Mouse (Mus musculus): ENCODE measurements around the gene Ank.

DNA sequence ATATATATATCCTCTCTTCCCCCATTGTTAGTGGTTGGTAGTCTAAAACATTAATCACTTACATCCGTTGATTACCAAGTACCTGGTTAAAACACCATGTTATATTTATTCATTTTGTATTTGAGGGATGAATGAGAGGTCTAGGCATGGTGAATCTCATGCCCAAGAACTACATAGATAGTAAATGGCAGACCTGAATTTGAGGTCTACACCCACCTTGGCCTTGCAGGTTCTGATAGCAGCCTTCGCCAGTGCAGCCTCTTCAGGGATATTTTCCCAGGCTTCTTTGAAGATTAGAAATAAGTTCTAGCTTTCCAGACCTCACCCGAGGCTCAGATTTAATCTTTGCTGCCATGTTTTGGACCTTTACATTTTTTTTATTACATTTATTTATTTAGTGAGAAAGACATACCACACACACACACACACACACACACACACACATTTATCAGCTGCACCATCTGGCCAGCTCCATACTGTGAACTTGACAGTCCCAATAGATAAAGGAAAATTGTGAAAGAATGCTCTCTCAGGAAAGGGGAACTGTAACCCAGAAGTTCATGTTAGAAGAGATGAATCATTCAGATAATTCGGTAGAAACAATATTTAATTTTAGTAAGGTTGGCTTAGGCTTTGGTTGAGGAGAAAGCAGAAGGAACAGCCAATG, 2.5 kb downstream of the Ank start:
- TF ChIP-seq POLR2A (IDR thresholded peaks at IDR 0.05; ENCODE audit: borderline replicate concordance, insufficient read depth, low read length) (no peak), CTCF (IDR thresholded peaks at IDR 0.05; ENCODE audit: borderline replicate concordance, insufficient read depth, low read depth, low read length) (no peak)
